Mouse (Mus musculus) kidney, adult 2 months (tissue): ENCODE measurements around the gene St3gal3. TPM values are rescaled to one million over a fixed set of nuclear protein-coding genes. Genes with fewer than 3 reads are reported as not detected.

Source experiments
- DNase-seq: peaks from one replicate; pipeline ENCODE4 v3.0.0; 2021
- H3K27ac ChIP-seq: fragments of 200-500 bp; 2 replicates; pipeline ENCODE4 v1.5.1; 2012; ENCODE audit warnings: low read depth, low read length, control low read depth, inconsistent platforms; ENCODE audit not compliant: insufficient read depth
- H3K27me3 ChIP-seq: fragments of 200-500 bp; replicated peaks from 2 replicates; pipeline ENCODE4 v1.6.1; 2012; ENCODE audit warnings: mild to moderate bottlenecking, moderate library complexity, low read length, inconsistent platforms; ENCODE audit not compliant: control insufficient read depth, insufficient read depth
- H3K36me3 ChIP-seq: fragments of 200-500 bp; 2 replicates; pipeline ENCODE4 v1.6.1; 2012; ENCODE audit warnings: mild to moderate bottlenecking, moderate library complexity, low read length, inconsistent platforms; ENCODE audit not compliant: control insufficient read depth, insufficient read depth
- H3K4me1 ChIP-seq: fragments of 200-500 bp; 2 replicates; pipeline ENCODE4 v1.6.1; 2011; ENCODE audit warnings: low read length; ENCODE audit not compliant: control insufficient read depth, insufficient read depth
- H3K4me3 ChIP-seq: fragments of 200-500 bp; 2 replicates; pipeline ENCODE4 v1.5.1; 2011; ENCODE audit warnings: mild to moderate bottlenecking, low read depth, low read length, control low read depth; ENCODE audit not compliant: insufficient read depth
- CTCF ChIP-seq: fragments of 200-500 bp; conservative IDR thresholded peaks from 2 replicates; pipeline ENCODE4 v1.5.1; 2011; ENCODE audit warnings: low read depth, mild to moderate bottlenecking, control low read depth, low read length, moderate library complexity, mixed read lengths; ENCODE audit not compliant: insufficient read depth, insufficient read length
- POLR2A ChIP-seq: fragments of 200-500 bp; IDR thresholded peaks from one replicate; pipeline ENCODE4 v1.6.1; 2011; ENCODE audit warnings: low read depth, low read length, control low read depth
- WGBS: fragments of 180-500 bp; shearing (Covaris S2); methylation state at CpG from one replicate; pipeline ENCODE4 v1.1.7; 2018; 5-methylcytosine and 5-hydroxymethylcytosine counted together
- polyA plus RNA-seq: library from polyadenylated mRNA; depleted of rRNA; stranded (reverse); fragments of >200 nt; gene quantifications from 2 replicates; pipeline ENCODE4 v1.2.3, GENCODE M21; 2012

Gene St3gal3
- polyA plus RNA-seq, 1 experiment: 50.7 TPM

- no peaks in the 10 kb centered on the region for H3K36me3 ChIP-seq
- WGBS: 83% methylated on average over 11 of the region's 11 CpGs
- TF ChIP-seq POLR2A: no peak
- no peak for TF ChIP-seq CTCF
Measured at GRCm38 (mm10) chr4:118116098-118116497, 18.6 kb downstream of the St3gal3 start.

GRCm38 (mm10) chr4:118115132-118115531, 19.6 kb downstream of the St3gal3 start:
- no peaks in the 10 kb centered on the region for H3K4me1 ChIP-seq
- WGBS: 90% methylated on average over 7 of the region's 7 CpGs
- H3K27me3 ChIP-seq: no peaks in the 10 kb centered on the region
- H3K36me3 ChIP-seq: no peaks in the 10 kb centered on the region
- H3K27ac ChIP-seq: no peak overlapping the region
- no peak overlapping the region for H3K4me3 ChIP-seq
- TF ChIP-seq POLR2A: no peak
- no peak for TF ChIP-seq CTCF
- DNase-seq: no peak

More at GRCm38 (mm10) chr4:118116098-118116497, 18.6 kb downstream of the St3gal3 start:
- Histone ChIP-seq H3K27ac (no peak overlapping the region), H3K27me3 (no peaks in the 10 kb centered on the region), H3K4me3 (no peak overlapping the region), H3K4me1 (no peaks in the 10 kb centered on the region)
- DNase-seq: no peak

- DNase-seq: no peak
- 50% methylated on average over 12 of the region's 12 CpGs for WGBS
Measured at GRCm38 (mm10) chr4:118112601-118113000, 22.1 kb downstream of the St3gal3 start.

GRCm38 (mm10) chr4:118109649-118110048, 25.1 kb downstream of the St3gal3 start:
- no peak overlapping the region for H3K4me3 ChIP-seq
- no peaks in the 10 kb centered on the region for H3K36me3 ChIP-seq
- TF ChIP-seq POLR2A (no peak), CTCF (no peak)
- no peaks in the 10 kb centered on the region for H3K27me3 ChIP-seq
- WGBS: 86% methylated on average over 13 of the region's 13 CpGs
- no peak for DNase-seq
- H3K4me1 ChIP-seq: no peaks in the 10 kb centered on the region
- H3K27ac ChIP-seq: no peak overlapping the region

More at GRCm38 (mm10) chr4:118112601-118113000, 22.1 kb downstream of the St3gal3 start:
- Histone ChIP-seq H3K4me1 (no peaks in the 10 kb centered on the region), H3K27ac (no peak overlapping the region), H3K4me3 (no peak overlapping the region), H3K27me3 (no peaks in the 10 kb centered on the region), H3K36me3 (no peaks in the 10 kb centered on the region)
- no peak for TF ChIP-seq CTCF
- no peak for TF ChIP-seq POLR2A

GRCm38 (mm10) chr4:118108779-118109178, 25.9 kb downstream of the St3gal3 start:
- Histone ChIP-seq H3K27ac (no peak overlapping the region), H3K4me3 (no peak overlapping the region), H3K36me3 (no peaks in the 10 kb centered on the region), H3K27me3 (no peaks in the 10 kb centered on the region), H3K4me1 (no peaks in the 10 kb centered on the region)
- TF ChIP-seq POLR2A (no peak), CTCF (no peak)
- DNase-seq: no peak
- 67% methylated on average over 7 of the region's 7 CpGs for WGBS

GRCm38 (mm10) chr4:118105256-118106053, 29.3 kb downstream of the St3gal3 start:
- DNase-seq: no peak
- TF ChIP-seq CTCF (no peak), POLR2A (no peak)
- H3K4me3 ChIP-seq: no peak overlapping the region
- H3K36me3 ChIP-seq: no peaks in the 10 kb centered on the region
- WGBS: 95% methylated on average over 3 of the region's 3 CpGs
- no peak overlapping the region for H3K27ac ChIP-seq
- no peaks in the 10 kb centered on the region for H3K4me1 ChIP-seq
- H3K27me3 ChIP-seq: no peaks in the 10 kb centered on the region

- DNase-seq: no peak
- 0 out of 2 replicates have a peak, but pooled peaks cover 6% of the 10 kb centered on the region for H3K4me1 ChIP-seq
- H3K36me3 ChIP-seq: no peaks in the 10 kb centered on the region
- H3K27ac ChIP-seq: no peak overlapping the region
- TF ChIP-seq POLR2A: no peak
- TF ChIP-seq CTCF: no peak
- H3K4me3 ChIP-seq: no peak overlapping the region
- WGBS: 65% methylated on average over 8 of the region's 8 CpGs
- no peaks in the 10 kb centered on the region for H3K27me3 ChIP-seq
Measured at GRCm38 (mm10) chr4:118103280-118103830, 31.4 kb downstream of the St3gal3 start.
